Mouse (Mus musculus) heart, adult 8-10 months (tissue): ENCODE data around the gene H2al1g. TPM values are rescaled to one million over a fixed set of nuclear protein-coding genes. Genes with fewer than 3 reads are reported as not detected.
"Not testable (repeated sequence)": the region's sequence is repeated elsewhere in the genome, so short reads cannot be mapped to it uniquely, and the experiment has no call there.

ENCODE experiments used
- DNase-seq: peaks from one replicate; pipeline ENCODE4 v3.0.0; 2022; ENCODE audit warnings: low spot score
- total RNA-seq, 4 experiments: library from RNA; stranded (reverse); gene quantifications; 2 replicates each; pipeline ENCODE4 v1.2.4; 2022

H2al1g gene
- not detected for total RNA-seq

GRCm38 (mm10) chrX:11317956-11318355, at the start of gene H2al1g:
Gene H2al1g (plus strand): TSS chrX:11318256.
- DNase-seq = not testable (repeated sequence)

- no peak for DNase-seq
Measured at GRCm38 (mm10) chrX:11269074-11269473, 49.0 kb upstream of the H2al1g start.

- no peak for DNase-seq
Measured at GRCm38 (mm10) chrX:11273190-11273589, 44.9 kb upstream of the H2al1g start.

- no peak for DNase-seq
Measured at GRCm38 (mm10) chrX:11277083-11277482, 41.0 kb upstream of the H2al1g start.

- no peak for DNase-seq
Measured at GRCm38 (mm10) chrX:11280741-11281140, 37.3 kb upstream of the H2al1g start.

GRCm38 (mm10) chrX:11288306-11288882, 29.7 kb upstream of the H2al1g start:
- DNase-seq = peak; percentile 7

GRCm38 (mm10) chrX:11289244-11289643, 28.8 kb upstream of the H2al1g start:
- no peak for DNase-seq

- DNase-seq = not testable (repeated sequence)
Measured at GRCm38 (mm10) chrX:11298957-11299356, 19.1 kb upstream of the H2al1g start, which contains the start of gene H2al1a. Gene H2al1a (plus strand): TSS chrX:11299257.

- not testable (repeated sequence) for DNase-seq
Measured at GRCm38 (mm10) chrX:11302132-11302531, 15.9 kb upstream of the H2al1g start, which contains the start of gene H2al1b. Gene H2al1b (plus strand): TSS chrX:11302432.

- DNase-seq = not testable (repeated sequence)
Measured at GRCm38 (mm10) chrX:11305355-11305754, 12.7 kb upstream of the H2al1g start, which contains the start of gene H2al1c. Gene H2al1c (plus strand): TSS chrX:11305655.

- not testable (repeated sequence) for DNase-seq
Measured at GRCm38 (mm10) chrX:11308524-11308923, 9.5 kb upstream of the H2al1g start, which contains the start of gene H2al1d. Gene H2al1d (plus strand): TSS chrX:11308824.

- DNase-seq = not testable (repeated sequence)
Measured at GRCm38 (mm10) chrX:11311634-11312033, 6.4 kb upstream of the H2al1g start, which contains the start of gene H2al1e. Gene H2al1e (plus strand): TSS chrX:11311934.

- DNase-seq = not testable (repeated sequence)
Measured at GRCm38 (mm10) chrX:11314858-11315257, 3.2 kb upstream of the H2al1g start, which contains the start of gene H2al1f. Gene H2al1f (plus strand): TSS chrX:11315158.

- DNase-seq = not testable (repeated sequence)
Measured at GRCm38 (mm10) chrX:11321192-11321591, 3.1 kb downstream of the H2al1g start, which contains the start of gene H2al1h. Gene H2al1h (plus strand): TSS chrX:11321492.

GRCm38 (mm10) chrX:11324359-11324758, 6.3 kb downstream of the H2al1g start, which contains the start of gene H2al1i:
Gene H2al1i (plus strand): TSS chrX:11324659.
- not testable (repeated sequence) for DNase-seq

GRCm38 (mm10) chrX:11327522-11327921, 9.5 kb downstream of the H2al1g start, which contains the start of gene H2al1j:
Gene H2al1j (plus strand): TSS chrX:11327822.
- DNase-seq = not testable (repeated sequence)

GRCm38 (mm10) chrX:11345762-11346161, 27.7 kb downstream of the H2al1g start:
- no peak for DNase-seq

GRCm38 (mm10) chrX:11346756-11347155, 28.7 kb downstream of the H2al1g start:
- no peak for DNase-seq

GRCm38 (mm10) chrX:11360823-11361222, 42.8 kb downstream of the H2al1g start:
- no peak for DNase-seq

GRCm38 (mm10) chrX:11361261-11361660, 43.2 kb downstream of the H2al1g start:
- DNase-seq = no peak

GRCm38 (mm10) chrX:11363890-11364289, 45.8 kb downstream of the H2al1g start:
- no peak for DNase-seq

- no peak for DNase-seq
Measured at GRCm38 (mm10) chrX:11365151-11365550, 47.1 kb downstream of the H2al1g start.
